Mouse (Mus musculus) erythroblast, embryonic 14.5 days (primary cell): ENCODE data around the gene Kcnj6. TPM values are rescaled to one million over a fixed set of nuclear protein-coding genes. Genes with fewer than 3 reads are reported as not detected.
"Not testable (repeated sequence)": the region's sequence is repeated elsewhere in the genome, so short reads cannot be mapped to it uniquely, and the experiment has no call there.

ENCODE experiments used
- H3K27me3 ChIP-seq: 2 replicates; pipeline ENCODE4 v1.6.1; 2012; ENCODE audit warnings: inconsistent platforms; ENCODE audit not compliant: control insufficient read depth
- H3K36me3 ChIP-seq: 2 replicates; pipeline ENCODE4 v1.6.1; 2012; ENCODE audit warnings: mild to moderate bottlenecking, inconsistent platforms; ENCODE audit not compliant: control insufficient read depth
- H3K4me1 ChIP-seq: 2 replicates; pipeline ENCODE4 v1.6.1; 2012; ENCODE audit warnings: inconsistent platforms; ENCODE audit not compliant: control insufficient read depth
- H3K4me3 ChIP-seq: replicated peaks from 2 replicates; pipeline ENCODE3; 2012; ENCODE audit warnings: moderate library complexity, mild to moderate bottlenecking, inconsistent platforms
- H3K9me3 ChIP-seq: 2 replicates; pipeline ENCODE4 v1.6.1; 2012; ENCODE audit warnings: low read length, inconsistent platforms, mixed read lengths; ENCODE audit not compliant: control insufficient read depth
- GATA1 ChIP-seq: IDR thresholded peaks from 2 replicates; pipeline ENCODE4 v1.6.1; 2012; ENCODE audit warnings: low read length, inconsistent platforms, mixed read lengths
- TAL1 ChIP-seq: IDR thresholded peaks from 3 replicates; pipeline ENCODE4 v1.6.1; 2012; ENCODE audit warnings: low read length, inconsistent platforms, mixed read lengths
- polyA plus RNA-seq: library from polyadenylated mRNA; stranded (reverse); fragments of >175 nt; gene quantifications from 2 replicates; pipeline ENCODE4 v1.2.3, GENCODE M21; 2012

Kcnj6 gene
- polyA plus RNA-seq, 1 experiment = 0.02 TPM

GRCm38 (mm10) chr16:94816391-94816790 is 181.1 kb downstream of the Kcnj6 start:
- H3K4me3 ChIP-seq = no peak overlapping the region
- H3K9me3 ChIP-seq = peaks cover 14% of the 10 kb centered on the region
- H3K36me3 ChIP-seq = no peaks in the 10 kb centered on the region
- no peaks in the 10 kb centered on the region for H3K4me1 ChIP-seq
- no peak for TF ChIP-seq TAL1
- no peak for TF ChIP-seq GATA1
- no peaks in the 10 kb centered on the region for H3K27me3 ChIP-seq

GRCm38 (mm10) chr16:94815891-94816290 is 181.6 kb downstream of the Kcnj6 start:
- Histone ChIP-seq H3K9me3 (peaks cover 14% of the 10 kb centered on the region), H3K36me3 (no peaks in the 10 kb centered on the region), H3K4me1 (no peaks in the 10 kb centered on the region), H3K27me3 (no peaks in the 10 kb centered on the region), H3K4me3 (no peak overlapping the region)
- TF ChIP-seq GATA1 = no peak
- TF ChIP-seq TAL1 = no peak

GRCm38 (mm10) chr16:94809286-94809685 is 188.2 kb downstream of the Kcnj6 start:
- H3K4me3 ChIP-seq, H3K4me1 ChIP-seq: not testable (repeated sequence)
- peaks cover 27% of the 10 kb centered on the region for H3K9me3 ChIP-seq

GRCm38 (mm10) chr16:94798241-94798640 is 199.3 kb downstream of the Kcnj6 start:
- H3K27me3 ChIP-seq = no peaks in the 10 kb centered on the region
- TF ChIP-seq GATA1 = no peak
- TF ChIP-seq TAL1 = no peak
- H3K4me1 ChIP-seq = no peaks in the 10 kb centered on the region
- H3K4me3 ChIP-seq = no peak overlapping the region
- peaks cover 2% of the 10 kb centered on the region; the same call in 1 of the 2 replicates for H3K9me3 ChIP-seq
- H3K36me3 ChIP-seq = no peaks in the 10 kb centered on the region

More at GRCm38 (mm10) chr16:94809286-94809685, 188.2 kb downstream of the Kcnj6 start:
- not testable (repeated sequence) for H3K27me3 ChIP-seq, H3K36me3 ChIP-seq

- Histone ChIP-seq H3K4me1 (no peaks in the 10 kb centered on the region), H3K36me3 (no peaks in the 10 kb centered on the region), H3K27me3 (no peaks in the 10 kb centered on the region), H3K9me3 (peaks cover 2% of the 10 kb centered on the region; the same call in 1 of the 2 replicates), H3K4me3 (no peak overlapping the region)
- TF ChIP-seq TAL1 = no peak
- no peak for TF ChIP-seq GATA1
Observed at GRCm38 (mm10) chr16:94797366-94797765, 200.1 kb downstream of the Kcnj6 start.

- no peak overlapping the region for H3K4me3 ChIP-seq
- no peaks in the 10 kb centered on the region for H3K36me3 ChIP-seq
- peaks cover 2% of the 10 kb centered on the region; the same call in 1 of the 2 replicates for H3K9me3 ChIP-seq
- no peaks in the 10 kb centered on the region for H3K27me3 ChIP-seq
- no peak for TF ChIP-seq TAL1
- no peak for TF ChIP-seq GATA1
- no peaks in the 10 kb centered on the region for H3K4me1 ChIP-seq
Observed at GRCm38 (mm10) chr16:94793041-94793440, 204.5 kb downstream of the Kcnj6 start.

GRCm38 (mm10) chr16:94789958-94790357 is 207.5 kb downstream of the Kcnj6 start:
- Histone ChIP-seq H3K36me3 (no peaks in the 10 kb centered on the region), H3K9me3 (no peaks in the 10 kb centered on the region), H3K27me3 (no peaks in the 10 kb centered on the region), H3K4me1 (no peaks in the 10 kb centered on the region), H3K4me3 (no peak overlapping the region)
- TF ChIP-seq GATA1 (no peak), TAL1 (no peak)

- H3K4me3 ChIP-seq = no peak overlapping the region
- H3K4me1 ChIP-seq = no peaks in the 10 kb centered on the region
- no peaks in the 10 kb centered on the region; the same call in 1 of the 2 replicates for H3K9me3 ChIP-seq
- H3K27me3 ChIP-seq = no peaks in the 10 kb centered on the region
- no peaks in the 10 kb centered on the region for H3K36me3 ChIP-seq
- TF ChIP-seq GATA1 (no peak), TAL1 (no peak)
Observed at GRCm38 (mm10) chr16:94788716-94789115, 208.8 kb downstream of the Kcnj6 start.

GRCm38 (mm10) chr16:94788165-94788564 is 209.3 kb downstream of the Kcnj6 start:
- Histone ChIP-seq H3K4me3 (no peak overlapping the region), H3K4me1 (no peaks in the 10 kb centered on the region), H3K36me3 (no peaks in the 10 kb centered on the region), H3K9me3 (peaks cover 3% of the 10 kb centered on the region), H3K27me3 (no peaks in the 10 kb centered on the region)
- TF ChIP-seq GATA1 (no peak), TAL1 (no peak)

GRCm38 (mm10) chr16:94785873-94786272 is 211.6 kb downstream of the Kcnj6 start:
- peaks cover 10% of the 10 kb centered on the region for H3K9me3 ChIP-seq
- H3K27me3 ChIP-seq = no peaks in the 10 kb centered on the region
- no peaks in the 10 kb centered on the region for H3K36me3 ChIP-seq
- no peak overlapping the region for H3K4me3 ChIP-seq
- TF ChIP-seq GATA1 = no peak
- TF ChIP-seq TAL1 = no peak
- H3K4me1 ChIP-seq = no peaks in the 10 kb centered on the region
